Comparison of ENCODE assay signal across 10 mouse cellular contexts in the genomic region with DNA sequence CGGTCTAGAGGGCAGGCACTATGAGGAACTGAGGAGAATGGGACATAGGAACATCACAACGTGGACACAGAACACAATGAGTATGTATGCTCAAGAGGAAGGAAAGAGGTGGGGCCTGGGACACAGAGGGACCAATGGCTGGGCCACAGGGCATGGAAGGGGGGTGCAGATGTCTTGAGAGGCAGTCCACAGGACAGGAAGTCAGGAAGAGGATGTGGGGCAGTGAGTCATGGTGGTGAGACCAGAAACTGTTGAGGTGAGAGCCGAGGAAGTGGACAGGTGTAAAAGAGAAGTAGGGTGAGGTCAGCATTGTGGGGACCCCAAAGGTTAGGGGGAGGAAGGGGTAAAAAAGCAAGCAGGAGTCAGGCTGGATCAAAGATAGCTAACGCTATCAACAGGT. TPM values are rescaled to one million over a fixed set of nuclear protein-coding genes. Genes with fewer than 3 reads are reported as not detected.
DNase-seq lines count a peak whose midpoint lies in the region; ATAC-seq lines count a peak whose summit lies in the region.
"Had no signal": no experiment of that assay in that cellular context is flagged by ENCODE, and none has a peak within 500 bp of the region (broad histone marks: within the 10 kb centered on the region; RNA-seq: fewer than 3 reads in every experiment).

No protein-coding gene starts in this region.

- H3K27ac ChIP-seq in lung, embryonic 15.5 days = no peak overlapping the region
- no peak overlapping the region for H3K27ac ChIP-seq in forebrain, embryonic 14.5 days (ENCODE audit: low read depth, low read length)
- H3K27ac ChIP-seq: embryonic facial prominence, embryonic 12.5 days; hindbrain, postnatal 0 days had no signal

- peak; percentile 98 for ATAC-seq in common myeloid progenitor, adult 5-6 weeks (replicated peaks; ENCODE audit: low read depth, poor library complexity, severe bottlenecking)
- peak; percentile 32; the same call in 1 of the 2 replicates for ATAC-seq in lung, embryonic 15.5 days (ENCODE audit: borderline replicate concordance, extremely low read depth, low FRiP score, low TSS enrichment)
- ATAC-seq in forebrain, embryonic 14.5 days = no peak
- ATAC-seq: hindbrain, postnatal 0 days had no signal

- intact Hi-C loops in heart, postnatal 36 days (cut with DNase I) = no loop called here

- WGBS in lung, embryonic 15.5 days = 54% methylated on average over 4 of the region's 4 CpGs
- WGBS in forebrain, embryonic 14.5 days = 82% methylated on average over 4 of the region's 4 CpGs

- H3K36me3 ChIP-seq in lung, embryonic 15.5 days = no peaks in the 10 kb centered on the region
- no peaks in the 10 kb centered on the region for H3K36me3 ChIP-seq in splenic B cell, adult 2 months (ENCODE audit: control insufficient read depth, insufficient read depth, low read length, poor library complexity, severe bottlenecking)
- H3K36me3 ChIP-seq in forebrain, embryonic 14.5 days (ENCODE audit: control insufficient read depth, insufficient read depth, low read length) = no peaks in the 10 kb centered on the region
- H3K36me3 ChIP-seq: embryonic facial prominence, embryonic 12.5 days had no signal

- peak; percentile 97 for DNase-seq in heart, adult 11 months
- no peak for DNase-seq in heart, postnatal 36 days
- DNase-seq in splenic B cell, adult 2 months (ENCODE audit: low read depth, low spot score) = peak; percentile 85
- no peak for DNase-seq in adipocyte (ENCODE audit: low spot score)
- no peak for DNase-seq in forebrain, embryonic 14.5 days (ENCODE audit: low spot score)
- DNase-seq in urinary bladder, postnatal 4 days (ENCODE audit: low spot score in 2 of 2) = no peak

- no peak overlapping the region for H3K4me2 ChIP-seq in lung, embryonic 15.5 days
- H3K4me2 ChIP-seq in forebrain, embryonic 14.5 days (ENCODE audit: low read length) = no peak overlapping the region
- H3K4me2 ChIP-seq: embryonic facial prominence, embryonic 12.5 days had no signal

- no peaks in the 10 kb centered on the region for H3K9me3 ChIP-seq in lung, embryonic 15.5 days
- H3K9me3 ChIP-seq in forebrain, embryonic 14.5 days (replicated peaks; ENCODE audit: control insufficient read depth, low read length) = no peaks in the 10 kb centered on the region
- H3K9me3 ChIP-seq: embryonic facial prominence, embryonic 12.5 days had no signal

- no peak overlapping the region for H3K4me3 ChIP-seq in lung, embryonic 15.5 days
- H3K4me3 ChIP-seq in forebrain, embryonic 14.5 days (ENCODE audit: low read depth, low read length) = no peak overlapping the region
- H3K4me3 ChIP-seq: embryonic facial prominence, embryonic 12.5 days had no signal

- H3K9ac ChIP-seq in lung, embryonic 15.5 days = no peak overlapping the region
- H3K9ac ChIP-seq in forebrain, embryonic 14.5 days (ENCODE audit: low read length) = no peak overlapping the region
- H3K9ac ChIP-seq: embryonic facial prominence, embryonic 12.5 days had no signal

- H3K27me3 ChIP-seq in lung, embryonic 15.5 days = no peaks in the 10 kb centered on the region
- H3K27me3 ChIP-seq in splenic B cell, adult 2 months (ENCODE audit: control insufficient read depth, insufficient read depth, low read length, poor library complexity, severe bottlenecking) = no peaks in the 10 kb centered on the region
- no peaks in the 10 kb centered on the region for H3K27me3 ChIP-seq in forebrain, embryonic 14.5 days (replicated peaks; ENCODE audit: control insufficient read depth, insufficient read depth, low read length)
- H3K27me3 ChIP-seq: embryonic facial prominence, embryonic 12.5 days had no signal

- H3K4me1 ChIP-seq in lung, embryonic 15.5 days = peaks cover 10% of the 10 kb centered on the region
- no peaks in the 10 kb centered on the region for H3K4me1 ChIP-seq in forebrain, embryonic 14.5 days (ENCODE audit: control insufficient read depth, insufficient read depth, low read length)
- H3K4me1 ChIP-seq: embryonic facial prominence, embryonic 12.5 days had no signal

RNA-seq across cellular contexts. Expression of gene Hip1, which starts 7.6 kb away (rescaled TPM):
- total RNA-seq in heart, postnatal 36 days (2021) = 10 to 100 TPM; 32.6 to 38.6 TPM
- total RNA-seq in common myeloid progenitor, adult 5-6 weeks (2017) = 4.2 and 8.5 TPM in 2 replicates
- 30.6 and 33.7 TPM in 2 replicates for polyA plus RNA-seq in lung, embryonic 15.5 days (2015; fragmentation: Nextera tagmentation; extraction: Ambion mirVana)
- polyA plus RNA-seq in forebrain, embryonic 14.5 days (2014; fragmentation: Nextera tagmentation; extraction: Ambion mirVana) = 24.6 and 30.0 TPM in 2 replicates

RNA-seq across cellular contexts. Expression of gene Ccl26, which starts 26.0 kb away (rescaled TPM):
- not detected for total RNA-seq in heart, postnatal 36 days (2021)
- not detected in 2 replicates for total RNA-seq in common myeloid progenitor, adult 5-6 weeks (2017)
- polyA plus RNA-seq in lung, embryonic 15.5 days (2015; fragmentation: Nextera tagmentation; extraction: Ambion mirVana) = not detected in 2 replicates
- not detected in 2 replicates for polyA plus RNA-seq in forebrain, embryonic 14.5 days (2014; fragmentation: Nextera tagmentation; extraction: Ambion mirVana)
- total RNA-seq: hindbrain, postnatal 0 days had no signal
- polyA plus RNA-seq: embryonic facial prominence, embryonic 12.5 days; hindbrain, postnatal 0 days had no signal

RNA-seq across cellular contexts. Expression of gene Ccl24, which starts 35.5 kb away (rescaled TPM):
- total RNA-seq in heart, postnatal 36 days (2021) = 1 to 10 TPM; 1.4 to 2.7 TPM
- total RNA-seq in common myeloid progenitor, adult 5-6 weeks (2017) = not detected in 2 replicates
- polyA plus RNA-seq in lung, embryonic 15.5 days (2015; fragmentation: Nextera tagmentation; extraction: Ambion mirVana) = 1.9 and 4.0 TPM in 2 replicates
- 1.0 and 1.9 TPM in 2 replicates for polyA plus RNA-seq in forebrain, embryonic 14.5 days (2014; fragmentation: Nextera tagmentation; extraction: Ambion mirVana)

Comparison
In these comparisons a context has a peak if more than half of its experiments do, and no peak if none do; other contexts are left out.
1. DNase-seq: peak in heart, adult 11 months (single experiment) and splenic B cell, adult 2 months (single experiment); none in heart, postnatal 36 days (0 of 2), adipocyte (single experiment), forebrain, embryonic 14.5 days (single experiment) and urinary bladder, postnatal 4 days (0 of 2).